Mouse (Mus musculus): Measurements from ENCODE around the gene Pnlip. TPM values are rescaled to one million over a fixed set of nuclear protein-coding genes. Genes with fewer than 3 reads are reported as not detected.

Gene Pnlip
- polyA plus RNA-seq, 1 experiment from 2014 or later = not detected

GRCm38 (mm10) chr19:58664901-58665300, 12.6 kb downstream of the Pnlip start:
- no peak overlapping the region for H3K4me3 ChIP-seq (ENCODE audit: low read depth, low read length)
- 31% methylated on average over 5 of the region's 5 CpGs for WGBS
- 0 out of 2 replicates have a peak, but pooled peaks have one; percentile 36 for ATAC-seq
- no peak overlapping the region for H3K9ac ChIP-seq (ENCODE audit: low read depth, low read length)
- no peaks in the 10 kb centered on the region for H3K9me3 ChIP-seq (ENCODE audit: control insufficient read depth)
- no peak for TF ChIP-seq CTCF (IDR thresholded peaks at IDR 0.05; ENCODE audit: low read depth)
- H3K27me3 ChIP-seq (replicated peaks; ENCODE audit: control insufficient read depth, insufficient read depth, low read length) = no peaks in the 10 kb centered on the region
- H3K36me3 ChIP-seq (ENCODE audit: control insufficient read depth, insufficient read depth) = no peaks in the 10 kb centered on the region
- H3K27ac ChIP-seq (ENCODE audit: low read depth, low read length) = no peak overlapping the region
- no peak overlapping the region for H3K4me2 ChIP-seq (replicated peaks; ENCODE audit: low read depth)
- no peaks in the 10 kb centered on the region for H3K4me1 ChIP-seq (replicated peaks; ENCODE audit: control insufficient read depth, insufficient read depth, low read length)

GRCm38 (mm10) chr19:58674644-58675043, 22.3 kb downstream of the Pnlip start:
- Histone ChIP-seq H3K4me1 (replicated peaks; ENCODE audit: control insufficient read depth, insufficient read depth, low read length) (no peaks in the 10 kb centered on the region), H3K4me2 (replicated peaks; ENCODE audit: low read depth) (no peak overlapping the region), H3K4me3 (ENCODE audit: low read depth, low read length) (no peak overlapping the region), H3K9ac (ENCODE audit: low read depth, low read length) (no peak overlapping the region), H3K27ac (ENCODE audit: low read depth, low read length) (no peak overlapping the region), H3K9me3 (ENCODE audit: control insufficient read depth) (no peaks in the 10 kb centered on the region), H3K27me3 (replicated peaks; ENCODE audit: control insufficient read depth, insufficient read depth, low read length) (no peaks in the 10 kb centered on the region), H3K36me3 (ENCODE audit: control insufficient read depth, insufficient read depth) (no peaks in the 10 kb centered on the region)
- no peak for TF ChIP-seq CTCF (IDR thresholded peaks at IDR 0.05; ENCODE audit: low read depth)
- WGBS = 50% methylated on average over 2 of the region's 2 CpGs
- ATAC-seq = no peak

GRCm38 (mm10) chr19:58677117-58677516, 24.8 kb downstream of the Pnlip start:
- Histone ChIP-seq H3K4me2 (replicated peaks; ENCODE audit: low read depth) (no peak overlapping the region), H3K4me3 (ENCODE audit: low read depth, low read length) (no peak overlapping the region), H3K9ac (ENCODE audit: low read depth, low read length) (no peak overlapping the region), H3K9me3 (ENCODE audit: control insufficient read depth) (no peaks in the 10 kb centered on the region), H3K4me1 (replicated peaks; ENCODE audit: control insufficient read depth, insufficient read depth, low read length) (no peaks in the 10 kb centered on the region), H3K27me3 (replicated peaks; ENCODE audit: control insufficient read depth, insufficient read depth, low read length) (0 out of 2 replicates have a peak, but pooled peaks cover 4% of the 10 kb centered on the region), H3K36me3 (ENCODE audit: control insufficient read depth, insufficient read depth) (no peaks in the 10 kb centered on the region), H3K27ac (ENCODE audit: low read depth, low read length) (no peak overlapping the region)
- ATAC-seq = no peak
- 69% methylated on average over 8 of the region's 8 CpGs for WGBS
- TF ChIP-seq CTCF (IDR thresholded peaks at IDR 0.05; ENCODE audit: low read depth) = no peak

GRCm38 (mm10) chr19:58688933-58689332, 36.6 kb downstream of the Pnlip start:
- Histone ChIP-seq H3K9me3 (ENCODE audit: control insufficient read depth) (no peaks in the 10 kb centered on the region), H3K4me3 (ENCODE audit: low read depth, low read length) (no peak overlapping the region), H3K36me3 (ENCODE audit: control insufficient read depth, insufficient read depth) (no peaks in the 10 kb centered on the region), H3K27ac (ENCODE audit: low read depth, low read length) (no peak overlapping the region), H3K4me1 (replicated peaks; ENCODE audit: control insufficient read depth, insufficient read depth, low read length) (no peaks in the 10 kb centered on the region), H3K4me2 (replicated peaks; ENCODE audit: low read depth) (no peak overlapping the region), H3K9ac (ENCODE audit: low read depth, low read length) (no peak overlapping the region), H3K27me3 (replicated peaks; ENCODE audit: control insufficient read depth, insufficient read depth, low read length) (0 out of 2 replicates have a peak, but pooled peaks cover 6% of the 10 kb centered on the region)
- WGBS = 13% methylated on average over 1 of the region's 1 CpGs
- no peak for TF ChIP-seq CTCF (IDR thresholded peaks at IDR 0.05; ENCODE audit: low read depth)
- ATAC-seq = peak; percentile 85

- no peaks in the 10 kb centered on the region for H3K9me3 ChIP-seq (ENCODE audit: control insufficient read depth)
- no peak overlapping the region for H3K9ac ChIP-seq (ENCODE audit: low read depth, low read length)
- H3K4me3 ChIP-seq (ENCODE audit: low read depth, low read length) = no peak overlapping the region
- no peaks in the 10 kb centered on the region for H3K36me3 ChIP-seq (ENCODE audit: control insufficient read depth, insufficient read depth)
- no peaks in the 10 kb centered on the region for H3K4me1 ChIP-seq (replicated peaks; ENCODE audit: control insufficient read depth, insufficient read depth, low read length)
- WGBS = 47% methylated on average over 3 of the region's 3 CpGs
- H3K27ac ChIP-seq (ENCODE audit: low read depth, low read length) = no peak overlapping the region
- no peak for ATAC-seq
- H3K27me3 ChIP-seq (replicated peaks; ENCODE audit: control insufficient read depth, insufficient read depth, low read length) = 0 out of 2 replicates have a peak, but pooled peaks cover 6% of the 10 kb centered on the region
- TF ChIP-seq CTCF (IDR thresholded peaks at IDR 0.05; ENCODE audit: low read depth) = no peak
- no peak overlapping the region for H3K4me2 ChIP-seq (replicated peaks; ENCODE audit: low read depth)
Observed at GRCm38 (mm10) chr19:58695314-58695713, 43.0 kb downstream of the Pnlip start.

- no peak for ATAC-seq
- Histone ChIP-seq H3K27ac (ENCODE audit: low read depth, low read length) (no peak overlapping the region), H3K36me3 (ENCODE audit: control insufficient read depth, insufficient read depth) (no peaks in the 10 kb centered on the region), H3K9ac (ENCODE audit: low read depth, low read length) (no peak overlapping the region), H3K27me3 (replicated peaks; ENCODE audit: control insufficient read depth, insufficient read depth, low read length) (0 out of 2 replicates have a peak, but pooled peaks cover 6% of the 10 kb centered on the region), H3K4me2 (replicated peaks; ENCODE audit: low read depth) (no peak overlapping the region), H3K4me1 (replicated peaks; ENCODE audit: control insufficient read depth, insufficient read depth, low read length) (no peaks in the 10 kb centered on the region), H3K4me3 (ENCODE audit: low read depth, low read length) (no peak overlapping the region), H3K9me3 (ENCODE audit: control insufficient read depth) (no peaks in the 10 kb centered on the region)
- WGBS = 71% methylated on average over 2 of the region's 2 CpGs
- no peak for TF ChIP-seq CTCF (IDR thresholded peaks at IDR 0.05; ENCODE audit: low read depth)
Observed at GRCm38 (mm10) chr19:58696235-58696634, 43.9 kb downstream of the Pnlip start.

- Histone ChIP-seq H3K9ac (ENCODE audit: low read depth, low read length) (no peak overlapping the region), H3K4me3 (ENCODE audit: low read depth, low read length) (no peak overlapping the region), H3K27me3 (replicated peaks; ENCODE audit: control insufficient read depth, insufficient read depth, low read length) (no peaks in the 10 kb centered on the region), H3K27ac (ENCODE audit: low read depth, low read length) (no peak overlapping the region), H3K36me3 (ENCODE audit: control insufficient read depth, insufficient read depth) (no peaks in the 10 kb centered on the region), H3K9me3 (ENCODE audit: control insufficient read depth) (no peaks in the 10 kb centered on the region), H3K4me1 (replicated peaks; ENCODE audit: control insufficient read depth, insufficient read depth, low read length) (no peaks in the 10 kb centered on the region), H3K4me2 (replicated peaks; ENCODE audit: low read depth) (no peak overlapping the region)
- TF ChIP-seq CTCF (IDR thresholded peaks at IDR 0.05; ENCODE audit: low read depth) = no peak
- no peak for ATAC-seq
- 78% methylated on average over 4 of the region's 4 CpGs for WGBS
Observed at GRCm38 (mm10) chr19:58704556-58704955, 52.3 kb downstream of the Pnlip start.

All from intestine, postnatal 0 days (tissue).